Mouse (Mus musculus): Measurements from ENCODE around the gene Ascl4. TPM values are rescaled to one million over a fixed set of nuclear protein-coding genes. Genes with fewer than 3 reads are reported as not detected.

Gene Ascl4
- under 1 TPM in 1 of 2 experiments, not detected in 1; 0.28 TPM for total RNA-seq (2021)
- long read RNA-seq, experiment 1, result 0 reads
- long read RNA-seq, experiment 2, partial matches to known transcripts, result 0 of 1 reads
- long read RNA-seq, experiment 2, other reads (novel, unspliced or antisense), result 0 of 1 reads

DNA sequence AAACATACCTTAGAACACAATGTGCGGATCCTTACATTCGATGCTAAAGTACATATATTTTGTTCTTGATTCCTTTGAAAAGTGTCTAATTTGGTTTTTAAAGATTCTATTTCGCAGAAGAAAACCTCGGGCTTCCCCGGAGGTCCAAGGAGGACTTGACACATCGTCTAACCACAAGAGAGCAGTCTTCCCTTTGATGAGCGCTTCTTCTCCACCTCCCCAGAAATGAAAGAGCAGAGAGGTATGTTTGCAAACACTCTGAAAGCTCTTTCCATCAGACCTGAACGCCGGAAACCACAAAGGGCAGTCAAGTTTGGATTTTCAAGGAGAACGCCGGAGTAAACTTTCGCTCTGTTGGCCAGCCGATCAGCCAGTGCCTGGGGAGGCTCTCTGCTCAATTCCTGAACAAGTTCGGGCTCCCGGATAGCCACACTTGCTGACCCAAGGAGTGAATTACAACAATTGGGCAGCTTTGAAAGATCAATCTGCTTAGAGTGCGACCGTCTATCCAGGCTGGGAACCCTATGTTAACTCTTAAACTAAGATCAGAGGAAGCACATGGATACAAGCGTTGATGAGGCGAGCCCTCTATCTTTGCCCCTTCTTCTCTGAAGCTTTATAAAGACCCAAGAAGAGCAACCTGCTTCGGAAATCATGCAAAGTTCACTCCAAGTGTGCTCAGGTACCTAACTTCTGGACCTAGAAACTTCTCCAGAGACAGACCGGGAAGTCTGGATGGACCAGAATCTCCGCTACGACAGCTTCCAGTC, at the start of gene Ascl4:
Ascl4 (plus strand) TSS at position 6 of the 770 bp plus-strand sequence.
- no peak for DNase-seq (ENCODE audit: low spot score in 2 of 2)

- DNase-seq (ENCODE audit: low spot score in 2 of 2), result no peak
Measured at GRCm38 (mm10) chr10:85879886-85880486, 47.5 kb upstream of the Ascl4 start.

DNA sequence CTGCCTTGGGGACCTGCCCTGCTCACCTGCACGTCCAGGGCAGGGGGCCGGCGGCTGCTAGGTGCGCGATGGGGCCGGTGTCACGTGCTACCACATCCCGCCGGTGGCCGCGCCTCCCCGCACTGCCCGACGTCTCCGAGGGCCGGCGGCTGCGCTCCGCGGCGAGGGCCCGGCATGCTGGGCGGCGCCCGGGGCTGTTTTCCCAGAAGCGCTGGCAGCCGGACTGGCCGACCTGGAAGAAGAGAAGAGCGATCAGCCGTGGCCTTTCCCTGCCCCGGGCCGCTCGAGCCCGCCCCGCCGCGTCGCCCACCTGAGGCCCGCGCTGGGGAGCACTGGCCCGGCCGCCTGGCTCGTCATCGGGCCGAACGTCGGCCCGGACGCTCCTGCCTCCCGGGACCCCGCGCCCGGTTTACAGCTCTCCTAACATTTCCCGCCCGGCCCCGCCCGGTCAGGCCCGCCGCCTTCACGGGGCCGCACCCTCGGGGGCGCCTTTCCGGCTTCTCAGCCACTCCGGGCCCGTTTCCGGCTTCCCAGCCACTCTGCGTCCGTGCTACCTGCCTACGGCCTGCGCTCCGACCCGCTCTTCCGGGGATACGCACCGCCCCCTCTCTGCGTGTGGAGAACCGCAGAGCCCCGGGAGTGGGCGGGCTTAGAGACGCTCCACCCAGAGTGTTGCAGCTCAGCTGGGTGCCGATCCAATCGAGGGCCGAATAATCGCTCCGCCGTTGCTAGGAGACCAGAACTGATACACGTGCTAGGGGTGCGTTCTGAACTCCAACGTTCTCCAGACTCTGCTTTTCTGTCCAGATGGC, 10.8 kb upstream of the Ascl4 start, which contains the start of gene Prdm4:
Prdm4 (minus strand) TSS at position 645 of the 812 bp plus-strand sequence.
- DNase-seq (ENCODE audit: low spot score in 2 of 2), result peak; percentile 88 to 90

DNA sequence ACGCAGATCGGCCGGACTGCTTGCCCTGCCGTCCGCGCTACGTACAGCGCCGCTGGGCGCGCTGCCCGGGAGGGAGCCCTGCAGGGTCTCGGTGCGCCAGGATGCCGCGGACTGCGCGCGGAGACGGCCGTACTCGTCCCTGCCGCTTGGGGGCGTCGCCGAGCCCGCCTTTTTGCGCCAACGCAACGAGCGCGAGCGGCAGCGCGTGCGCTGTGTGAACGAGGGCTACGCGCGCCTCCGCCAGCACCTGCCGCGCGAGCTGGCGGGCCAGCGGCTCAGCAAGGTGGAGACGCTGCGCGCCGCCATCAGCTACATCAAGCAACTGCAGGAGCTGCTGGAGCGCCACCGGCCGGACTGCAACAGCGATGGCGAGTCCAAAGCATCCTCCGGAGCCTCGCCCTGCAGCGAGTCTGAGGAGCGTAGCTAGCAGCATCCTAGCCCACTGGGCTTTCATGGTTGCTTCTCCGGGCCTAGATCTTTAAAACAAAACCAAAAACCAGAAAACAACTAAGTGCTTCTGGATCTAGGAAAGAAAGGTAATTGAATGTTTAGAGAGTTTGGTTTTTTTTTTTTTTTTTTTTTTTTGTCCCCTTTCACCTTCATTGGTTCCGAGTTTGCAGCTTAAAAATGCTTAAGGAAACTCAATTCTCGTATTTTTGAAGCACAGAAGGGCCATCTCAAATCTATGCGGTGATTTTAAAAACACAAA, 1.2 kb downstream of the Ascl4 start:
- peak; percentile 15 to 37 for DNase-seq (ENCODE audit: low spot score in 2 of 2)

DNA sequence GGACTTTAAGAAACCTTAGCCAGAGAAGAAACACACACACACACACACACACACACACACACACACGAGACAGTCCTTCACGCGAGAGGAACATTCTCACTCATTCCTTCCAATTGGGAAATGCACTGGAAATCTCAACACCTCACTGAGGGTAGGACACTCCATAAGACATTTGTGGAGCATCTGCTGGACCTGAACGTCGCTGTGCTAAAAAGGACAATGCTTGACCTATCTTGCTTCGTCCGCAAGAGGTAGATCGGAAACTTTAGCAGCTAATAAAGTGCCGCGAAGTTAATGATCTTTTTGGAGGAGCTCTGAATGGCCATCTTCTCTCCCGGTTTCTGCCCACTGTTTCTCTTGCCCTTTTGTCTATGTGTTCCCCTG, 1.7 kb downstream of the Ascl4 start:
- no peak for DNase-seq (ENCODE audit: low spot score in 2 of 2)

DNA sequence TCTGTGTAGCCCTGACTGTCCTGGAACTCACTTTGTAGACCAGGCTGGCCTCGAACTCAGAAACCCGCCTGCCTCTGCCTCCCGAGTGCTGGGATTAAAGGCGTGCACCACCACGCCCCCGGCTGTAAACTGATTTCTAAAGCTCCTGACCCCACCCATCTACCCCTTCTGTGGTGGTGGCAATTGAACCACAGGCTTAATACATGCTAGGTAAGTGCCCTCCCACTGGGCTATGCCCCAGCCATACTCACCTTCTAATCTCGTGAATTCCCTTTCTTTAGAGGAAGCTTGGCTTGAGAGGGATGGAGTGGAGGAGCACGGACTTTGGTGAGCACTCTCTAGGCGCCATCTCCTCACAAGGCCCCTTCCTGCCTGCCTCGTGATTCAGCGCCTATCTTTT, 2.5 kb downstream of the Ascl4 start:
- no peak for DNase-seq (ENCODE audit: low spot score in 2 of 2)

DNA sequence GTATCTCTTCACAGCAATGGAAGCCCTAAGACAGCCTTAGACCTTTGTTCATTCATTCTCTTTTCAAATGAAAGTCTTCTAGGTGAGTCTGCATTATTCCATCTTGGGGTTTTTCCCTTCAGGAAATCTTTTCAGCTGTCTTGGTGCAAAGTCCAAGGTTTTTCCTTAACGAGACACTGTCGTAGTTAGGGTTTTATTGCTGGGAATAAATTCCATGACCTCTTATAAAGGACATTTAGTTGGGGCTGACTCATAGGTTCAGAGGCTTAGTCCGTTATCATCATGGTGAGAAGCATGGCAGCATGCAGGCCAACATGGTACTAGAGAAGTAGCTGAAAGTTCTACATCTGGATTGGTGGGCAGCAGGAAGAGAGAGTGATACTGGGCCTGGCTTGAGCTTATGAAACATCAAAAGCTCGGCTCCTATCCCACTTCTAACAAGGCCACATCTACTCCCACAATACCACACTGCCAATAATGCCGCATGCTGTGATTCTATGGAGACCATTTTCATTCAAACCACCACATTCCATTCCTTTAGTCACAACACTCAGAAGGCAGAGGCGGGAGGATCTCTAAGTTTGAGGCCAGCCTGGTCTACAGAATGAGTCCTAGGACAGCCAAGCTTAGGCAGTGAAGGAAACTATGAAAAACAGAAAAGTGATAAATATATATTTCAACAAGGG, 8.9 kb downstream of the Ascl4 start:
- DNase-seq (ENCODE audit: low spot score in 2 of 2), result no peak

GRCm38 (mm10) chr10:85948483-85949196, 21.2 kb downstream of the Ascl4 start:
- no peak for DNase-seq (ENCODE audit: low spot score in 2 of 2)

DNA sequence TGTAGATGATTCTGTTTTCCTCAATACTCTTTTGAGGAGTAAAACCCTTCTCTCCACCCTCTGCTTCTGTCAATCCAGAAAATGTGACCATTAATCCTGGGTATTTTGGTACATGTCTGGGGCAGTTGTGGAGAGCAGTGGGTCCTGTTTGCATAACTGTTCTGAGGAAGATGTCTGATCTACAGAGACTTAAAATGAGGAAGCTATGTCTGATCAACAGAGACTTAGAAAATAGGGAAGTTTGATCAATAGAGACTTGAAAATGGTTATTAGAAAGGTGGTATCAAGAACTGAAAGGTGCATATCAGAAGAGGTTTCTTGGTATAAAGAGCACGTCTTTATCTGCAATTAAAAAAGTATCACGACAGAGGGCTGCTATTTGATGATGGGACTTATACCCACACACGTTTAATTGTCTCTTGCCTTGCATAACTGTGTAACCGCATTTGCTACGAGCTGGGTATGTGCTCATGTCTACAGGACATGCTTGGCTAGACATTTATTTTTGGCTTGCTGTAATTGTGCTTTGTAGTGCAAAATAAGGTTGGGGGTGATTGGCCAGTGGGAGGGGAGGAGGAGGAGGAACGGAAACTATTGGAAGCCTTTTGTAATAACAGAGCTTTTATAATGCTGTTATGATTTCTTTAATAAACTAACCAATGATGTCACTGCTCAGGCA, 24.4 kb downstream of the Ascl4 start:
- DNase-seq (ENCODE audit: low spot score in 2 of 2), result no peak

DNA sequence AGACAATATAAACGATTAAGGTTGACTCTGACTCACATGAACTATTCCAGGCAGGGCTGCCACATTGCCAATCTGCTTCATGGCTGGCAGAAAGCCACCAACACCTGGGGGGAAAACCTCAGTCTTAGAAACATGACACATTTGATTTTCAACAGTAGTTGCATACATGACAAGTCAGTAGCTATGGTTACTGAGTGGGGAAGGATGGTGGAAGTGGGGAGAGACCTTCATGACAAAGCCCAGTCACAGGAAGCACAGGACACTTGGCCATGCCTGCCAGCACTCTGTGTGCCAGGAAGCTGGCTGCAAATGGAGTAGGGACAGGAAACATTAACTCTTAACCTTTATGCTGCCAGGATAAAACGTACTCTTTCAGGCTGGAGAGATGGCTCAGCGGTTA, 25.9 kb downstream of the Ascl4 start:
- DNase-seq (ENCODE audit: low spot score in 2 of 2), result no peak

DNA sequence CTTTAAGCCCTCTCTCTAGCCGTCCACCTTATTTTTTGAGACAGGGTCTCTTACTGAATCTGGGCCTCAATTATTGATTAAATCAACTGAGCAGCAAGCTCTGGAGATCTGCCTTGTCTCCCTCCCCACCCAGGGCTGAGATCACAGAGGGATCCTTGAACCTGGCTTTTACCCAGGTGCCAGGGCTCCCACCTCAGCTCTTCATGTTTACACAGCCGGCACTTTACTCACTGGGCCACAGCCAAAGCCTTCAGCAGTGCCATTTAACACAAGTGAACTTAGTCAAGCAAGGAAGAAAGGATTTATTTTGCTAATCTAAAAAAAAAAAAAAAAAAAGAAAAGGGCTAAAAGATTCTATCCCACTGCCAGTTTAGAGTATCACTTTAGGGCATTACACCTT, 26.9 kb downstream of the Ascl4 start:
- DNase-seq (ENCODE audit: low spot score in 2 of 2), result no peak

- DNase-seq (ENCODE audit: low spot score in 2 of 2), result no peak
Measured at GRCm38 (mm10) chr10:85956871-85957419, 29.5 kb downstream of the Ascl4 start.

- DNase-seq (ENCODE audit: low spot score in 2 of 2), result peak; percentile 96
Measured at GRCm38 (mm10) chr10:85957464-85957950, 30.0 kb downstream of the Ascl4 start, which contains the start of gene Rtcb. Rtcb (minus strand) TSS chr10:85957823.

- DNase-seq (ENCODE audit: low spot score in 2 of 2), result no peak
Measured at GRCm38 (mm10) chr10:85962897-85963296, 35.4 kb downstream of the Ascl4 start.

DNA sequence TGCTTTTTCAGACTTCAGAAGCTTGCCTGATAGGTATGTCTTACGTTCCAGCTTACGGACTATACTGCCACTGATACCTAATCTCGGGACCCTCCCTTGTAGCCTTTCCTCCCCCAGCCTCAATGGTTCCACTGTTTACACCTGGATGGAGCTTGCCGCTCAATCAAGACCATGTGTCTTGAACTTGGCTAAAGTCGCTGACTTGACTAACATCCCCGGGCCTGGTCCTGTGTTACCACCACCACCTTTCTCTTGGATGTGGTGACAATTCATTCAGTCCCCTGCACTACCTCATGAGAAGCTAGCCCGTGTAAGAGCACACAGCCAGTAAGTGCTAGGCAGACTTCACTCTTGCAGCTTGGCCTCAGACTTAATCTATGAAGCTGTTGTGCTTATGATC, 36.8 kb downstream of the Ascl4 start:
- no peak for DNase-seq (ENCODE audit: low spot score in 2 of 2)

DNA sequence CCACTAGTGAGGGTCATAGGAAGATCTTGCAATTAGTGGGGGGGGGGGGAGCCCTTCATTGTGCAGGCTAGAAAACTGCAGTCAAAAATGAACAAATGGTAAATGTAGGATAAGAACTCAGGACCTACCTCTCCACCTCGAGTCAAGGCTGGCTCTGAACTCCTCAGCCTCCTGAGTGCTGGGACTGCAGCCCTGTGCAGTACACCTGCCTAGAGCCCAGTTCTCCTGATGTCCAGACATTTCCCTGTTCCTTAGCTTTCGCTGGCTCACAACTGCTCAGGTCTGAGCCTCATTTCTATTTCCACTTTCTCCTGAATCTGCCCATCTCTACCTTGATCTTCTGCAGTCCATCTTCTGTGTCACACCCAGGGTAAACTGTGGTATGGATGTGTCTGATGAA, 39.0 kb downstream of the Ascl4 start:
- no peak for DNase-seq (ENCODE audit: low spot score in 2 of 2)

DNA sequence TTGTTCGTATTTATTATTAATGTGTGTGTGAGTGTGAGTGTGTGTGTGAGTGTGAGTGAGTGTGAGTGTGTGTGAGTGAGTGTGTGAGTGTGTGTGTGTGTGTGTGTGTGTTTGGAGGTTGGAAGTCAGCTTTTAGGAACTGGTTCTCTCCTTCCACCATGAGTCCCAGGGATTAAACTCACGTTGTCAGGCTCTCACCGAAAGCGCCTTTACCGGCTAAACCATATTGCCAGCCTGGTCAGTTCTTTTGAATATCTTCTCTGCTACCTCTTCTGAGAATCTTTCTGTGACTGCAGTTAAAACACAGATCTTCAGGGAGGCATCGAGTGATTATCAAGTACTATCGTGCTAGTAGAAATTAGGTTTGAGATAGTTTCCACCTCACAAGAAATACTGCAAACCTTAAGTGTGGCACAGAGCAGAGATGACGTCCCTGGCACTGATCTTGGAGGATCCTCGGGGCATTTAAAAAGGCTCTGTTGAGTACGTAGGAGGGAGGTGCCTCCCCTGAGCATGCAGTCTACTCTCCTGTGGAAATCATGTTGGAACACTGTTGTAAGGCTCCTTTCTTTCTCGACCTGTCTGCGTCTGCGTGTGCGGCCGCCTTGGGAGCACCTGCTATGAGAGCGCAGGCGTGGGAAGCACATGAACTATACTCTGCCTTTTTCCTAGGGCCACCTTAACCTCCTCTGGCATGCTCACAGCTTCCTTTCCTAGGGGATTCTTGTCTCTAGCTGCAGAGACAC, 40.1 kb downstream of the Ascl4 start:
- DNase-seq (ENCODE audit: low spot score in 2 of 2), result no peak

DNA sequence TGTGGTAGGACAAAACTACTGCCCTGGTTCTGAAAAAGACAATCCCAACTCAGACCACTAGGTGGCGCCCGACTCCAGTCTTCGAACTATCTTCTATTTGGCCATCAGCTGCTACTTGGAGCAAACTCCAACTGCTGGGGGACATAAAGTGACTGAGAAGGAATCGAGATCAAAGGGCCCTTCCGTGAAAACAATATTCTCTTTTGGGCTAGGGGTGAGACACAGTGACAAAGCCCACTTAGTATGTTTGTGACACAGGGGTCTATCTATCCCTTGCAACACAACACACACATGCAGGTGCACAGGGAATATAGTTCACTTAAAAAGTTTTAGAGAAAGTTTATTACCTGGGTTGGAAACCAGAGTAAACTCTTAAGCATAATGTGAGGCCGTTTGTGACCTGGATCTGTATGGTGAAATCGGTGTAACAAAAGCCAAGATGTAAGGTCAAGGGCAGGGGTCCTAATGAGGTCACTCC, 40.7 kb downstream of the Ascl4 start:
- DNase-seq (ENCODE audit: low spot score in 2 of 2), result peak; percentile 47 to 66

All from adrenal gland, postnatal 4 days (tissue).